Mouse (Mus musculus) gonadal fat pad, adult 2 months (tissue): ENCODE measurements around the gene Enthd1. TPM values are rescaled to one million over a fixed set of nuclear protein-coding genes. Genes with fewer than 3 reads are reported as not detected.

Experiments used
- DNase-seq: peaks from one replicate; pipeline ENCODE4 v3.0.0-alpha.2; 2012; ENCODE audit warnings: low read depth
- polyA plus RNA-seq: library from polyadenylated mRNA; depleted of rRNA; stranded (reverse); fragments of >200 nt; gene quantifications from 2 replicates; pipeline ENCODE4 v1.2.3, GENCODE M21; 2012

Enthd1 gene
- polyA plus RNA-seq, 1 experiment = 0.11 TPM

GRCm38 (mm10) chr15:80574211-80575040 lies 9.5 kb upstream of the Enthd1 start:
- DNase-seq = no peak

- DNase-seq = no peak
Measured at GRCm38 (mm10) chr15:80572811-80573520, 8.0 kb upstream of the Enthd1 start.

DNA sequence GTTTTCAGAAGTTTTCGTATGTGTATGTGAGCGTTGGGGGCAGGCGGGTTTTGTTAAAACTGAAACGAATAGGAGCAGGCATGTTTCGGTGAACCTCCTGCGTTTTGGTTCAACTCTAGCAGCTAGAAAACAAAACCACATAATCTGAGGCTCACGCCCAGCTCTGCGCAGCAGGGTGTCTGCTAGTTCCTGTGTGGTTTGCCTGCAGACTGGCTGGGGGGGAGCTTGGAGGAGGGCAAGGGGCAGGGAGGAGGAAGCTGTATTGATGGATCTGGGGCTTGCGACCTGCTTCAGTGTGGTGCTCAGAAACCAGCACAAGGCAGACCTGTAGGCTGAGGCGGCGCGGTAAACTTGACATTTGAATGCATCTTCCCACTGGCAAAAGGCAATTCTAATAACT lies 7.3 kb upstream of the Enthd1 start, which contains the start of gene Grap2:
Gene Grap2 (plus strand): TSS at position 304 of the 400 bp plus-strand sequence.
- DNase-seq = no peak

DNA sequence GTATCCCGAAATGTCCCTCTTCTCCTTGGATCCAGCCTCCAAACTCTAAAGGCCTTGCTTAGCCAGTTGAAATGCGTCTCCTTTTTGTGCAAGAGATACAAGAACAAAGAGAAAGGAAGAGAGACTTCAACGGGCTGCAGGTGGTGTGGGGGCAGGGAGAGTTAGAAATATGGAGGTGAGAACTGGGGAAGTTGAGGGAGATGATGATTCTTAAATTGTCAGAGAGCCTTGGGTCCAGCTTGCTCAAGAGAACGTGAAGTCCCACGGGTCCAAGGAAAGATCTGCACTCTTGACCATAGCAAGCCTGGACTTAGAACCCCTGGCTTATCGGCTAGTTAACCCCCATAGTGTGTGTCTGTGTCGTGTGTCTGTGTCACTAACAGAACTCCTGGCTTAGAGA lies 6.7 kb upstream of the Enthd1 start:
- no peak for DNase-seq

GRCm38 (mm10) chr15:80570226-80570625 lies 5.3 kb upstream of the Enthd1 start:
- no peak for DNase-seq

DNA sequence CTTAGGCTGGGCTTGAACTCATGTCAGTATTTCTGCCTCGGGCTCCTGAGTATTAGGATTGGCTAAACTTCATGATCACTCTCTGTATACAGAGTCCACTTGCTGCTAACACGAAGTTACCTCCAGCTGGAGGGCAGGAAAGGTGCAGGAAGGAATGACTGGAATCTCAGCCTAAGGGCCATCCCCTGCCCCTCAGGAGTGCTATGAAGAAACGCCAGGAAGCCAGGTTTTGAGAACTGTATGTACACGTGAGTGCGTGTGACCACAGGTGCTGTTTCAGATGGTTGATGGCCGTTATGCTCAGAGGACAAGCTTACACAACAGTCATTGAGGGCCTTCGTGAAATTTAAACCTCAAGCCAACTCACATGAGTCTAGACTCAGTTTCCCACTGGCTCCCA lies 4.2 kb upstream of the Enthd1 start:
- DNase-seq = no peak

GRCm38 (mm10) chr15:80567731-80568130 lies 2.8 kb upstream of the Enthd1 start:
- no peak for DNase-seq

DNA sequence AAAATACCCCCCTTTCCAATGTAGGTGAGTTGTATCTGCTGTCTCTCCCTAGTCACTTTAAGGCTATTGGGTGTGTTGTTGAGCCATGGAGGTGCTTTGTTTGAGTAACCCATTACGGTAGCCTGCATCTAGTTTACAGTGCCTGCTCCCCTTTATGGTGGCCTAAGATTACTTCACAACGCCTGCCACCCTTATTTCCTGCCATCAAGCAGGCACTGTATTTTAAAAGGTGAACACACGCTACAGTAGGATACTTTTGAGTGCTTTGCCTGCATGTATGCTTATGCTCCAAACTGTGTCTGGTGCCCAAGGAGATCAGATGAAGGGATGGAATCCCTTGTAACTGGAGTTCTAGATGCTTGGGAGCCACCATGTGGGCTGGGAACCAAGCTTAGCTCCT lies 2.2 kb upstream of the Enthd1 start:
- no peak for DNase-seq

DNA sequence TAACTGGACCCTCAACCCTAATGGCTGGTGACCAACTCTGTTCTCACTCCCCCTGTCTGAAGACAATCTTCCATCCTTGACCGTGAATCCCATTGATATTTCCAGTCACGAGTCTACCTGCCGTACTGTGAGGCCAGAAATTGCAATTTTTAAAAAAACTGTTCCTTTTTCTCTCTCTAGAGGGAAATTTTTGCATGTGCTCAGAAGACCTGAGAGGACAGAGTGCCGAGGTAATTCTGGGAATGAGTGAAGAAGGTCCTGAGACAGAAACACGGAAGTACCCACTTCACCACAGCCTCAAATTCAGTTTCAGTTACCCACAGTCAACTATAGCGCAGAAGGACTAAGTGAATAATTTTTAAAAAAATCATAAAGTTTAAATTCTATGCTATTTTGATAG lies 1.7 kb upstream of the Enthd1 start:
- DNase-seq = no peak

DNA sequence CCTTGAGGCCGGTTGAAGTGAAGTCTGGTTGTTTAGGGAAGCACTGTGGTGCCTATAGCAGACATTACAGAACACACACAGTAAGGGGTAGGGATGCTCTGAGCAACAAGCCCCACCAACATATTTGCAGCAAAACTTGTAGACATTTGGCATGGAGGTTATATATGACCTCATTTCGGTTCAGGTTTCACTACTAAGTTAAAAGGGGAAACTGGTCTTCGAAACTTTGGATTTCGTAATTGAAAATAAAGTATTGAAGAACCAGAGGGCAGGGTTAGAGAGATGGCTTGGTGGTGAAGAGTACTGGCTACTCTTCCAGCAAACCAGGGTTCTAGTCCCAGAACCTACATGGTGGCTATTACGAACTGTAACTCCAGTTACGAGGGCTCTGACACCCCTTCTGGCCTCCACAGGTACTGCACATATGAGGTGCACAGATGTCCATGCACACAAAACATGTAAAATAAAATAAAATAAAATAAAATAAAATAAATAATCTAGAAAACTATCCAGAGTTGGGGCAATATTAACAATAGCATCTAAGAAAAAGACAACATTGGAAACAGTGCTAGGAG lies 1.2 kb downstream of the Enthd1 start:
- DNase-seq = no peak

GRCm38 (mm10) chr15:80562446-80562845 lies 2.5 kb downstream of the Enthd1 start:
- no peak for DNase-seq

- DNase-seq = no peak
Measured at GRCm38 (mm10) chr15:80560646-80561580, 4.0 kb downstream of the Enthd1 start.

DNA sequence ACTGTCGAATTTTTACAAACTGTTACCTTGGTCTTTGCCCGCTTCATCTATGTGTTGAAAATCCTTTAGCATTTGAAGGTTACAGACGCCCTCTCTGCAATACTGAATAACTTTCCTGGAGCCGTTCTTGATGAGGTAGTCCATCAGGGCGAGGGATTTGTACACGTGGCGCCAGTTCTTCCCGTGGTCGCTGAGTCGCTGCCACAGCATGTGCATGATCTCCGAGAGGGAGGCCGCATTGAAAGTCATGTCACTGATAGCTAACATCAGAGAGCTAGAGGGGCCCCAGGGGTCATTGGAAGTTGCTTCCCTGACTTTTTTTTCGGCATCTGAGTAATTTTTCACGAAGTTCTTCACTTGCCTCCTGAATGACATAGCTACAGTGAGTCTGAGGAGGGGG lies 5.0 kb downstream of the Enthd1 start:
- DNase-seq = no peak

- no peak for DNase-seq
Measured at GRCm38 (mm10) chr15:80559534-80559933, 5.4 kb downstream of the Enthd1 start.

- DNase-seq = no peak
Measured at GRCm38 (mm10) chr15:80557745-80558144, 7.2 kb downstream of the Enthd1 start.

GRCm38 (mm10) chr15:80556021-80556420 lies 8.9 kb downstream of the Enthd1 start:
- DNase-seq = no peak

- no peak for DNase-seq
Measured at GRCm38 (mm10) chr15:80554860-80555822, 9.8 kb downstream of the Enthd1 start.

DNA sequence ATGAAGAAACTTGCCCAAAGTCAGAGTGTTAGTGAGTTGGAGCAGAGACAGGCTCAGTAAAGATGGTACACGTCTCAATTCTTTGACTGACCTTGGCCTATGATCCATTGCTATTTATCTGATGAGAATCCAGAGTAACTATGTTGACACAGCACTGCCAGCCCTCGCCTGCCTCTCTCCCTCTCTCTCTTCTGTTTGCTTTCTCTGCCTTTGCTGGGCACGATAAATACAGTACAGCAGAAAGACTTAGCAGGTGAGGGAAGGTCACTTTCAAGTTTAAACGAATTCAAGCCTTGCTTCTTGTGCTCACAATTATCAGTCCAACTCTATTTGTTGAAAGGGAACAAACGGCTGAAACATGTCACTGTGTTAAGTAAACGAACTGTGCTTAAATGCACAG lies 19.5 kb downstream of the Enthd1 start:
- DNase-seq = no peak

GRCm38 (mm10) chr15:80544115-80544514 lies 20.8 kb downstream of the Enthd1 start:
- DNase-seq = no peak

- DNase-seq = no peak
Measured at GRCm38 (mm10) chr15:80538671-80539340, 26.1 kb downstream of the Enthd1 start.
